Mouse (Mus musculus) kidney, adult 2 months (tissue): ENCODE measurements around the gene Lrrfip2. TPM values are rescaled to one million over a fixed set of nuclear protein-coding genes. Genes with fewer than 3 reads are reported as not detected.

Source experiments
- DNase-seq: peaks from one replicate; pipeline ENCODE4 v3.0.0; 2021
- H3K27ac ChIP-seq: fragments of 200-500 bp; 2 replicates; pipeline ENCODE4 v1.5.1; 2012; ENCODE audit warnings: low read depth, low read length, control low read depth, inconsistent platforms; ENCODE audit not compliant: insufficient read depth
- H3K27me3 ChIP-seq: fragments of 200-500 bp; replicated peaks from 2 replicates; pipeline ENCODE4 v1.6.1; 2012; ENCODE audit warnings: mild to moderate bottlenecking, moderate library complexity, low read length, inconsistent platforms; ENCODE audit not compliant: control insufficient read depth, insufficient read depth
- H3K36me3 ChIP-seq: fragments of 200-500 bp; 2 replicates; pipeline ENCODE4 v1.6.1; 2012; ENCODE audit warnings: mild to moderate bottlenecking, moderate library complexity, low read length, inconsistent platforms; ENCODE audit not compliant: control insufficient read depth, insufficient read depth
- H3K4me1 ChIP-seq: fragments of 200-500 bp; 2 replicates; pipeline ENCODE4 v1.6.1; 2011; ENCODE audit warnings: low read length; ENCODE audit not compliant: control insufficient read depth, insufficient read depth
- H3K4me3 ChIP-seq: fragments of 200-500 bp; 2 replicates; pipeline ENCODE4 v1.5.1; 2011; ENCODE audit warnings: mild to moderate bottlenecking, low read depth, low read length, control low read depth; ENCODE audit not compliant: insufficient read depth
- CTCF ChIP-seq: fragments of 200-500 bp; conservative IDR thresholded peaks from 2 replicates; pipeline ENCODE4 v1.5.1; 2011; ENCODE audit warnings: low read depth, mild to moderate bottlenecking, control low read depth, low read length, moderate library complexity, mixed read lengths; ENCODE audit not compliant: insufficient read depth, insufficient read length
- POLR2A ChIP-seq: fragments of 200-500 bp; IDR thresholded peaks from one replicate; pipeline ENCODE4 v1.6.1; 2011; ENCODE audit warnings: low read depth, low read length, control low read depth
- WGBS: fragments of 180-500 bp; shearing (Covaris S2); methylation state at CpG from one replicate; pipeline ENCODE4 v1.1.7; 2018; 5-methylcytosine and 5-hydroxymethylcytosine counted together
- polyA plus RNA-seq: library from polyadenylated mRNA; depleted of rRNA; stranded (reverse); fragments of >200 nt; gene quantifications from 2 replicates; pipeline ENCODE4 v1.2.3, GENCODE M21; 2012

Gene Lrrfip2
- polyA plus RNA-seq, 1 experiment, result 12.7 TPM

- 69% methylated on average over 2 of the region's 2 CpGs for WGBS
- TF ChIP-seq CTCF, result no peak
- peaks cover 2% of the 10 kb centered on the region; the same call in 1 of the 2 replicates for H3K4me1 ChIP-seq
- DNase-seq, result no peak
- no peak overlapping the region for H3K27ac ChIP-seq
- no peaks in the 10 kb centered on the region for H3K27me3 ChIP-seq
- no peak overlapping the region for H3K4me3 ChIP-seq
- H3K36me3 ChIP-seq, result no peaks in the 10 kb centered on the region; the same call in 1 of the 2 replicates
Observed at GRCm38 (mm10) chr9:111130126-111130525, 12.7 kb downstream of the Lrrfip2 start.

DNA sequence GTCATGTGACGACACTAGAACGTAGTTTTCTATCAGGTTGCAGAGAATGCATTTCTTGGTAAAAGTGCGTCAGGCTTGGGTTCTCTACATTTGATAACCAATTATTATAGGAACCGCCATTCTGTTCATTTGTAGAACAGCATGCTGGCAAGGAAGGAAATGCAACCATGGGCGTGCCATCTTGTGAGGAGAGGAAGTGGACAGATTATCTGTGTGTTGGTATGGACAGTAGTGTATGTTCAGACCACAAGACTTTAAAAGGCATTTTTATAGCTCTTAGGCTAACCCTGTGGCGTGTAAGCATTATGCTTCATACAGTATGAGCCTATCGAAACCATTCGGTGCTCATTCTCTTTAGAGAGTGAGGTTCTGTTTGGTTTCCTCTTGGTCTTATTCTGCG is 20.8 kb downstream of the Lrrfip2 start:
- Histone ChIP-seq H3K36me3 (no peaks in the 10 kb centered on the region; the same call in 1 of the 2 replicates), H3K4me1 (no peaks in the 10 kb centered on the region; the same call in 1 of the 2 replicates), H3K27me3 (no peaks in the 10 kb centered on the region), H3K4me3 (no peak overlapping the region), H3K27ac (no peak overlapping the region)
- no peak for TF ChIP-seq CTCF
- no peak for TF ChIP-seq POLR2A
- WGBS, result 94% methylated on average over 9 of the region's 9 CpGs
- no peak for DNase-seq

- Histone ChIP-seq H3K36me3 (no peaks in the 10 kb centered on the region; the same call in 1 of the 2 replicates), H3K4me1 (peaks cover 7% of the 10 kb centered on the region; the same call in 1 of the 2 replicates), H3K27me3 (no peaks in the 10 kb centered on the region), H3K27ac (no peak overlapping the region), H3K4me3 (no peak overlapping the region)
- no peak for DNase-seq
- WGBS, result 90% methylated on average over 6 of the region's 6 CpGs
- no peak for TF ChIP-seq CTCF
- no peak for TF ChIP-seq POLR2A
Observed at GRCm38 (mm10) chr9:111142721-111143120, 25.3 kb downstream of the Lrrfip2 start.

- Histone ChIP-seq H3K36me3 (no peaks in the 10 kb centered on the region; the same call in 1 of the 2 replicates), H3K4me1 (peaks cover 7% of the 10 kb centered on the region; the same call in 1 of the 2 replicates), H3K27me3 (no peaks in the 10 kb centered on the region), H3K27ac (no peak overlapping the region), H3K4me3 (no peak overlapping the region)
- 94% methylated on average over 1 of the region's 1 CpGs for WGBS
- no peak for TF ChIP-seq POLR2A
- no peak for DNase-seq
Observed at GRCm38 (mm10) chr9:111143387-111143786, 26.0 kb downstream of the Lrrfip2 start.

DNA sequence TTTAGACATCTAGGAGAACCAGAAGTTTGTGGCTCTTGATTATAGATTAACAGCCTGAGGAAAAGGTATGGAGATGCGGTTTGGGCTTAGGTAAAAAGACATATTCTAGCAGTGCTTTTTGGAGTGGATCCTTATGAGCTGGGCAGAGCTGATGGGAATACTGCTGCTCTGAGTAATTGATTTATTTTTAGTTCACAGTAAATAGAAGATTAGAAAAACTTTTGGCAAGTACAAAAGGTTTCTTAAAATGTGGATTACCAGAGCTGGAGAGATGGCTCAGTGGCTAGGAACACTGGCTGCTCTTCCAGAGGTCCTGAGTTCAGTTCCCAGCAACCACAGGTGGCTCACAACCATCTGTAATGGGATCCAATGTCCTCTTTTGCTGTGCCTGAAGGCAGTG is 27.3 kb downstream of the Lrrfip2 start:
- Histone ChIP-seq H3K36me3 (no peaks in the 10 kb centered on the region; the same call in 1 of the 2 replicates), H3K27me3 (no peaks in the 10 kb centered on the region), H3K4me1 (peaks cover 11% of the 10 kb centered on the region), H3K27ac (no peak overlapping the region), H3K4me3 (no peak overlapping the region)
- no peak for DNase-seq
- no peak for TF ChIP-seq CTCF
- TF ChIP-seq POLR2A, result no peak
- 80% methylated on average over 1 of the region's 1 CpGs for WGBS

DNA sequence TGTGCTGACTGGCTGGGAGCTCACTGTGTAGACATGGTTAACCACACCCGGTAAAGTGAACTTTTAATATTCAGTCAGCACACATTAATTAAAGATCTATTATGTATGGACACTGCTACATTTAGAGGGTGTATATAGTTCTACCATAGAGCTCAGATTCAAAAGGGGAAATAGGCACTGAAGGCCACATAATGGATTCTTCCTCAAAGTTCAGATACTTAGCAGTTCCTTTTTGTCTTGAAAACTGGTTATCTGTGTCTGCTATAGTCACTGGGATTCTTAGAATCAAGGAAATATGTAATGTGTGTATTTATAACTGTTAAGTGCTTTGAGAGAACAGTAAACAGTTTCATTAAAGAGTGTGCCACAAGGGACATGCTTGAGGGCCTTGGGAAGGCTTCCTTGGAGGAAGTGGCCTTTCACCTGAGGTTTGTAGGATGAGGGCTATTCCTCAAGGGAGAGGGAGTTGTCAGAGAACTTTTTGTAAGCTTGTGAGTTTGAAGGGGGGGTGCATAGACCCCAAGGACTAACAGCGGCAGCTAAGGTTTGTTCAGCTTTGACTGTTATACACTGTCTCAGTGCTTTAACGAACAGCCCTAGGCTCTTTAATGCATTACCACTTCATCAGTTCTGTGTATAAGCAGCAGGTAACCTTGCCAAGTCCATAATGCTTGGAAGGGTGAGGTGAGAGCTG is 28.3 kb downstream of the Lrrfip2 start:
- no peak for DNase-seq
- peaks cover 14% of the 10 kb centered on the region for H3K4me1 ChIP-seq
- no peaks in the 10 kb centered on the region; the same call in 1 of the 2 replicates for H3K36me3 ChIP-seq
- no peaks in the 10 kb centered on the region for H3K27me3 ChIP-seq
- no peak for TF ChIP-seq POLR2A
- TF ChIP-seq CTCF, result no peak
- no peak overlapping the region for H3K27ac ChIP-seq
- WGBS, result 64% methylated on average over 3 of the region's 3 CpGs
- H3K4me3 ChIP-seq, result no peak overlapping the region

DNA sequence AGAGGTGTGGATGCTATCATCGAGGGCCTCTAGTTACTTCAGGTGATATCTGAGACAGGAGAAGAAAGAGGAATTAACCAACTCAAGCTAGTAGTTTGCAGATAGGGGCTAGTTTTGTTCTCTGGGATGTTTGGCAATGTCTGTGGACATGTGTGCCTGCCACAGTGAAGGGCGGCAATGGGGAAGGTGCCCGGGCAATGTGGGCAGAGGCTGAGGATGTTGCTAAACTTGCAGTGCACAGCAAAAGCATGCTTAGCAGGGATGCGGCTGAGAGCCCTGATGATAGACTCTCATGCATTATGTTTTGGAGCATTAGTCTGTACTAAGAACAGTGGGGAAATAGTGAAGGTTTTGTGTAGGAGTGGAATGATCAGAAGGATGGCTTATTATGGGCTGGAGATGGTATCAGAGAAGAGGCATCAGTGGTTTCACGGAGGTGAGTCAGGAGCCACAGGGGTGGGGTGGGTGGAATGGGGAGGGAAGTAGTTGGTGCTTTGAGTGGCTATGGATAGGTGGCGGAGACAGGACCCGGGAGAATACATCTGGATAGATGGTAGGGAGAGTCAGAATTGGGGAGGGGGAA is 28.9 kb downstream of the Lrrfip2 start:
- Histone ChIP-seq H3K27ac (no peak overlapping the region), H3K4me1 (peaks cover 17% of the 10 kb centered on the region), H3K27me3 (no peaks in the 10 kb centered on the region), H3K4me3 (no peak overlapping the region), H3K36me3 (no peaks in the 10 kb centered on the region; the same call in 1 of the 2 replicates)
- 83% methylated on average over 7 of the region's 7 CpGs for WGBS
- no peak for TF ChIP-seq CTCF
- TF ChIP-seq POLR2A, result no peak
- DNase-seq, result no peak
